Mouse (Mus musculus) spleen, postnatal 14 days (tissue): Measurements from ENCODE around the gene Phldb1.
"Not testable (repeated sequence)": the region's sequence is repeated elsewhere in the genome, so short reads cannot be mapped to it uniquely, and the experiment has no call there.

ENCODE experiments used
- DNase-seq, 2 experiments: peaks; one replicate each; pipeline ENCODE4 v3.0.0; 2021 to 2022; ENCODE audit warnings: low spot score in 2 of 2

Gene Phldb1

GRCm38 (mm10) chr9:44734524-44735494 is at the start of gene Phldb1:
Gene Phldb1 (minus strand): TSS chr9:44735198.
- peak in 1 of 2 experiments; percentile 31 for DNase-seq

- peak; percentile 87 to 91 for DNase-seq
Observed at GRCm38 (mm10) chr9:44772750-44773651, 38.0 kb upstream of the Phldb1 start.

- DNase-seq, result no peak
Observed at GRCm38 (mm10) chr9:44772392-44772749, 37.4 kb upstream of the Phldb1 start.

GRCm38 (mm10) chr9:44771376-44771775 is 36.4 kb upstream of the Phldb1 start:
- no peak for DNase-seq

GRCm38 (mm10) chr9:44768029-44768394 is 33.0 kb upstream of the Phldb1 start:
- DNase-seq, result not testable (repeated sequence)

- DNase-seq, result peak; percentile 66 to 74
Observed at GRCm38 (mm10) chr9:44767101-44768028, 32.4 kb upstream of the Phldb1 start, which contains the start of the genes Arcn1 and Ift46. Gene Arcn1 (minus strand): TSS chr9:44767845. Gene Ift46 (plus strand): TSS chr9:44767908.

GRCm38 (mm10) chr9:44760873-44761272 is 25.9 kb upstream of the Phldb1 start:
- no peak for DNase-seq

- DNase-seq, result no peak
Observed at GRCm38 (mm10) chr9:44748473-44748872, 13.5 kb upstream of the Phldb1 start.

- DNase-seq, result no peak
Observed at GRCm38 (mm10) chr9:44747341-44747740, 12.3 kb upstream of the Phldb1 start.

- DNase-seq, result no peak
Observed at GRCm38 (mm10) chr9:44746666-44747065, 11.7 kb upstream of the Phldb1 start.

GRCm38 (mm10) chr9:44745371-44745770 is 10.4 kb upstream of the Phldb1 start:
- DNase-seq, result no peak

GRCm38 (mm10) chr9:44740663-44741192 is 5.7 kb upstream of the Phldb1 start:
- DNase-seq, result no peak

- DNase-seq, result no peak
Observed at GRCm38 (mm10) chr9:44737240-44737949, 2.4 kb upstream of the Phldb1 start.

- DNase-seq, result no peak
Observed at GRCm38 (mm10) chr9:44736301-44736700, 1.3 kb upstream of the Phldb1 start.

- no peak for DNase-seq
Observed at GRCm38 (mm10) chr9:44735886-44736285, 888 bp upstream of the Phldb1 start.

GRCm38 (mm10) chr9:44733671-44734523 is 1.1 kb downstream of the Phldb1 start:
- no peak for DNase-seq

- DNase-seq, result no peak
Observed at GRCm38 (mm10) chr9:44732921-44733530, 2.0 kb downstream of the Phldb1 start.

GRCm38 (mm10) chr9:44732130-44732549 is 2.9 kb downstream of the Phldb1 start:
- no peak for DNase-seq

- DNase-seq, result no peak
Observed at GRCm38 (mm10) chr9:44727441-44727840, 7.6 kb downstream of the Phldb1 start.
